Comparison of ENCODE assay signal across 8 mouse cellular contexts in the genomic region with DNA sequence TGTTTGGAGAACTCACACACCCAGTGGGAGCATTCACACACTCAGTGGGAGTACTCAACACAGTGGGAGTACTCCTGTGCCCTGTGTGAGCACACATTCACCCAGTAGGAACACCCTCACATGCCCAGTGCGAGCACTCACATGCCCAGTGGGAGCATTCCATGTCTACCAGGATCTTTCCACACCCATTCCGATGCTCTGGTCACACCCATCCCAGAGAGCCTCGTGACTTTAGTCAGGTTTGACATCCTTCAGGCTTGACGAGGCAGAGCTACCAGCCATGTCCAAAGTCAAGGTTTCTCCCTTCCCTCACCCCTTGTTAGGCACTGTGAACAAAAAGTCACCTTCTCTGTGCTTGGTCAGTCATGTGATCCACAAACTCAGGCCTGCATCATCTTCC. TPM values are rescaled to one million over a fixed set of nuclear protein-coding genes. Genes with fewer than 3 reads are reported as not detected.
A peak's percentile ranks its signal among the peaks of the same experiment; 100 is the strongest.
DNase-seq lines count a peak whose midpoint lies in the region; ATAC-seq and TF ChIP-seq lines count a peak whose summit lies in the region.

No protein-coding gene starts in this region.

- H3K27me3 ChIP-seq in lung, embryonic 15.5 days, result no peaks in the 10 kb centered on the region
- no peaks in the 10 kb centered on the region for H3K27me3 ChIP-seq in forebrain, embryonic 13.5 days
- no peaks in the 10 kb centered on the region for H3K27me3 ChIP-seq in kidney, embryonic 15.5 days
- no peaks in the 10 kb centered on the region for H3K27me3 ChIP-seq in cerebellum, adult 2 months (ENCODE audit: control insufficient read depth, insufficient read depth, low read length)

- peaks cover 11% of the 10 kb centered on the region for H3K4me1 ChIP-seq in lung, embryonic 15.5 days
- H3K4me1 ChIP-seq in forebrain, embryonic 13.5 days, result peaks cover 19% of the 10 kb centered on the region
- peaks cover 16% of the 10 kb centered on the region for H3K4me1 ChIP-seq in kidney, embryonic 15.5 days
- H3K4me1 ChIP-seq in olfactory bulb, adult 2 months (ENCODE audit: control insufficient read depth, insufficient read depth, low read length), result peaks cover 11% of the 10 kb centered on the region
- H3K4me1 ChIP-seq in cerebellum, adult 2 months (ENCODE audit: control insufficient read depth, insufficient read depth, low read length), result no peaks in the 10 kb centered on the region

- peaks cover 19% of the 10 kb centered on the region for H3K36me3 ChIP-seq in lung, embryonic 15.5 days
- peaks cover 16% of the 10 kb centered on the region for H3K36me3 ChIP-seq in forebrain, embryonic 13.5 days (ENCODE audit: poor library complexity, severe bottlenecking)
- H3K36me3 ChIP-seq in kidney, embryonic 15.5 days, result peaks cover 18% of the 10 kb centered on the region

- no peak for DNase-seq in lung, postnatal 25 days (ENCODE audit: low spot score)
- no peak for DNase-seq in cerebellum, adult 2 months
- no peak for DNase-seq in right cerebral cortex, adult 2 months (ENCODE audit: low spot score in 2 of 2)
- DNase-seq in left cerebral cortex, adult 11 months (ENCODE audit: low spot score), result no peak

- H3K27ac ChIP-seq in lung, embryonic 15.5 days, result peak overlapping the region; percentile 77
- peak overlapping the region; percentile 99 for H3K27ac ChIP-seq in forebrain, embryonic 13.5 days
- peak overlapping the region; percentile 82 for H3K27ac ChIP-seq in kidney, embryonic 15.5 days
- H3K27ac ChIP-seq in olfactory bulb, adult 2 months (ENCODE audit: insufficient read depth, low read depth, low read length), result peak overlapping the region; percentile 8
- H3K27ac ChIP-seq in cerebellum, adult 2 months (ENCODE audit: insufficient read depth, low read length), result no peak overlapping the region

- no peak overlapping the region for H3K9ac ChIP-seq in lung, embryonic 15.5 days
- H3K9ac ChIP-seq in forebrain, embryonic 13.5 days, result 0 out of 2 replicates have a peak overlapping the region, but pooled peaks have one; percentile 17
- H3K9ac ChIP-seq in kidney, embryonic 15.5 days, result no peak overlapping the region

- TF ChIP-seq CTCF in olfactory bulb, adult 2 months (IDR thresholded peaks at IDR 0.05; ENCODE audit: insufficient read depth, low read depth, low read length), result no peak
- TF ChIP-seq CTCF in cerebellum, adult 2 months (IDR thresholded peaks at IDR 0.05; ENCODE audit: borderline replicate concordance, insufficient read depth, low read depth, low read length), result no peak

- ATAC-seq in lung, embryonic 15.5 days (ENCODE audit: borderline replicate concordance, extremely low read depth, low FRiP score, low TSS enrichment), result peak; percentile 50
- peak; percentile 23 for ATAC-seq in forebrain, embryonic 13.5 days
- peak; percentile 69 for ATAC-seq in kidney, embryonic 15.5 days (replicated peaks; ENCODE audit: low FRiP score)

- 62% methylated on average over 4 of the region's 4 CpGs for WGBS in lung, embryonic 15.5 days
- 64% methylated on average over 4 of the region's 4 CpGs for WGBS in forebrain, embryonic 13.5 days
- whole genome bisulfite sequencing in kidney, embryonic 15.5 days, result 48% methylated on average over 4 of the region's 4 CpGs
- WGBS in olfactory bulb, adult 2 months, result 45% methylated on average over 4 of the region's 4 CpGs
- WGBS in cerebellum, adult 2 months, result 55% methylated on average over 4 of the region's 4 CpGs

- H3K4me2 ChIP-seq in lung, embryonic 15.5 days, result no peak overlapping the region
- peak overlapping the region; percentile 44 for H3K4me2 ChIP-seq in forebrain, embryonic 13.5 days
- H3K4me2 ChIP-seq in kidney, embryonic 15.5 days, result peak overlapping the region; percentile 20

- no peak overlapping the region for H3K4me3 ChIP-seq in lung, embryonic 15.5 days
- H3K4me3 ChIP-seq in forebrain, embryonic 13.5 days, result no peak overlapping the region
- no peak overlapping the region for H3K4me3 ChIP-seq in kidney, embryonic 15.5 days (replicated peaks)
- H3K4me3 ChIP-seq in olfactory bulb, adult 2 months (ENCODE audit: insufficient read depth, low read depth, low read length), result no peak overlapping the region
- no peak overlapping the region for H3K4me3 ChIP-seq in cerebellum, adult 2 months (replicated peaks; ENCODE audit: insufficient read depth, low read depth, low read length)

- no peak for TF ChIP-seq POLR2A in olfactory bulb, adult 2 months (IDR thresholded peaks at IDR 0.05; ENCODE audit: insufficient read depth, low read depth, low read length)
- TF ChIP-seq POLR2A in cerebellum, adult 2 months (IDR thresholded peaks at IDR 0.05; ENCODE audit: borderline replicate concordance, insufficient read depth, low read length), result no peak

- no peaks in the 10 kb centered on the region for H3K9me3 ChIP-seq in lung, embryonic 15.5 days
- H3K9me3 ChIP-seq in forebrain, embryonic 13.5 days (replicated peaks), result no peaks in the 10 kb centered on the region
- no peaks in the 10 kb centered on the region for H3K9me3 ChIP-seq in kidney, embryonic 15.5 days (replicated peaks)

RNA-seq across cellular contexts. Expression of gene Ndufv3, which starts 15.4 kb away (rescaled TPM):
- 237 and 240 TPM in 2 replicates for polyA plus RNA-seq in lung, embryonic 15.5 days (2015; fragmentation: Nextera tagmentation; extraction: Ambion mirVana)
- polyA plus RNA-seq in forebrain, embryonic 13.5 days (2015; fragmentation: Nextera tagmentation; extraction: Ambion mirVana), result 340 and 354 TPM in 2 replicates
- polyA plus RNA-seq in kidney, embryonic 15.5 days (2015; fragmentation: Nextera tagmentation; extraction: Ambion mirVana), result 261 TPM in 2 replicates
- not detected in 2 replicates for polyA plus RNA-seq in olfactory bulb, adult 2 months (2012; ENCODE audit: insufficient read depth, insufficient read length, low replicate concordance, missing spikeins)
- polyA plus RNA-seq in cerebellum, adult 2 months (2012; rRNA removed), result 421 and 446 TPM in 2 replicates

RNA-seq across cellular contexts. Expression of gene Wdr4, which starts 15.6 kb away (rescaled TPM):
- polyA plus RNA-seq in lung, embryonic 15.5 days (2015; fragmentation: Nextera tagmentation; extraction: Ambion mirVana), result 38.0 and 39.9 TPM in 2 replicates
- polyA plus RNA-seq in forebrain, embryonic 13.5 days (2015; fragmentation: Nextera tagmentation; extraction: Ambion mirVana), result 37.9 and 43.6 TPM in 2 replicates
- 46.5 and 49.6 TPM in 2 replicates for polyA plus RNA-seq in kidney, embryonic 15.5 days (2015; fragmentation: Nextera tagmentation; extraction: Ambion mirVana)
- polyA plus RNA-seq in olfactory bulb, adult 2 months (2012; ENCODE audit: insufficient read depth, insufficient read length, low replicate concordance, missing spikeins), result not detected in 2 replicates
- 25.1 and 25.4 TPM in 2 replicates for polyA plus RNA-seq in cerebellum, adult 2 months (2012; rRNA removed)

RNA-seq across cellular contexts. Expression of gene Pknox1, which starts 29.2 kb away (rescaled TPM):
- 41.6 and 42.4 TPM in 2 replicates for polyA plus RNA-seq in lung, embryonic 15.5 days (2015; fragmentation: Nextera tagmentation; extraction: Ambion mirVana)
- polyA plus RNA-seq in forebrain, embryonic 13.5 days (2015; fragmentation: Nextera tagmentation; extraction: Ambion mirVana), result 29.6 and 30.5 TPM in 2 replicates
- polyA plus RNA-seq in kidney, embryonic 15.5 days (2015; fragmentation: Nextera tagmentation; extraction: Ambion mirVana), result 36.7 and 40.5 TPM in 2 replicates
- polyA plus RNA-seq in olfactory bulb, adult 2 months (2012; ENCODE audit: insufficient read depth, insufficient read length, low replicate concordance, missing spikeins), result 75.7 TPM in 1 of 2 replicates, not detected in the other
- 23.2 TPM in 2 replicates for polyA plus RNA-seq in cerebellum, adult 2 months (2012; rRNA removed)
